Mouse (Mus musculus) forebrain, embryonic 16.5 days (tissue): ENCODE results near the gene Suco. TPM values are rescaled to one million over a fixed set of nuclear protein-coding genes. Genes with fewer than 3 reads are reported as not detected.

Experiments used
- ATAC-seq: fragments of 200-750 bp; cut with Nextera tagmentation; 2 replicates; pipeline ENCODE4 v1.8.0; 2017; ENCODE audit warnings: mild to moderate bottlenecking, moderate library complexity
- H3K27ac ChIP-seq: fragments of 300-500 bp; sonication (generic); 2 replicates; pipeline ENCODE4 v1.5.1; 2014; ENCODE audit warnings: low read length, control low read depth
- H3K27me3 ChIP-seq: fragments of 300-500 bp; sonication (generic); replicated peaks from 2 replicates; pipeline ENCODE4 v1.6.1; 2014; ENCODE audit warnings: low read length; ENCODE audit not compliant: control insufficient read depth, insufficient read depth
- H3K36me3 ChIP-seq: fragments of 300-500 bp; sonication (generic); 2 replicates; pipeline ENCODE4 v1.6.1; 2014; ENCODE audit not compliant: control insufficient read depth, insufficient read depth
- H3K4me1 ChIP-seq: fragments of 300-500 bp; sonication (generic); replicated peaks from 2 replicates; pipeline ENCODE4 v1.6.1; 2014; ENCODE audit warnings: low read length; ENCODE audit not compliant: control insufficient read depth, insufficient read depth
- H3K4me2 ChIP-seq: fragments of 300-500 bp; sonication (generic); 2 replicates; pipeline ENCODE4 v1.6.1; 2014; ENCODE audit warnings: mild to moderate bottlenecking, low read length, control low read depth
- H3K4me3 ChIP-seq: fragments of 300-500 bp; sonication (generic); replicated peaks from 2 replicates; pipeline ENCODE4 v1.5.1; 2014; ENCODE audit warnings: mild to moderate bottlenecking, low read length, control low read depth
- H3K9ac ChIP-seq: fragments of 300-500 bp; sonication (generic); replicated peaks from 2 replicates; pipeline ENCODE4 v1.6.1; 2014; ENCODE audit warnings: low read depth, low read length, control low read depth
- H3K9me3 ChIP-seq: fragments of 300-500 bp; sonication (generic); 2 replicates; pipeline ENCODE4 v1.6.1; 2016; ENCODE audit warnings: low read length; ENCODE audit not compliant: control insufficient read depth
- WGBS: fragments of 180-500 bp; shearing (Covaris S2); extraction: QIAGEN DNeasy Blood & Tissue Kit; methylation state at CpG from one replicate; pipeline ENCODE4 v1.1.7; 2014; 5-methylcytosine and 5-hydroxymethylcytosine counted together
- polyA plus RNA-seq: library from polyadenylated mRNA; unstranded; fragments of >200 nt; fragmentation: Nextera tagmentation; extraction: Ambion mirVana; gene quantifications from 2 replicates; pipeline ENCODE4 v1.2.1, GENCODE M21; 2015

Suco gene
- polyA plus RNA-seq, 1 experiment from 2014 or later = 19.4 TPM

DNA sequence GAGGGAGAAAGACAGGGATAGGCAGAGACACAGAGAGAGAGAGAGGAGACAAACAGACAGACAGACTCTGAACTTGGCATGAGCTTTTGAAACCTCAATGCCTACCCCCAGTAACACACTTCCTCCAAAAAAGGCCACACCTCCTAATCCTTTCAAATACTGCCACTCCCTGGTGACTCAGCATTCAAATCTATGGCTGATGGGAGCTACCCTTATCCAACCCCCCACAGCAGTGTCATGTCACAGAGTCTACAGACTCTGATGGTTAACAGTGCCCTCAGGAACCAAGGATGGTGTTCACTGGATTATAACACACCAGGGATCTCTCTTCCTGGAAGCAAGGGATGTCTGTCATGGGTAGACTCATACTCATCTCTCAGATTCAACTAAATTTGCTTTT, 76.7 kb downstream of the Suco start:
- H3K36me3 ChIP-seq = no peaks in the 10 kb centered on the region
- H3K27me3 ChIP-seq = no peaks in the 10 kb centered on the region
- no peak overlapping the region for H3K27ac ChIP-seq
- no peak for ATAC-seq
- no peak overlapping the region for H3K4me2 ChIP-seq
- no peak overlapping the region for H3K4me3 ChIP-seq
- H3K9me3 ChIP-seq = no peaks in the 10 kb centered on the region
- H3K9ac ChIP-seq = no peak overlapping the region
- no peaks in the 10 kb centered on the region for H3K4me1 ChIP-seq

DNA sequence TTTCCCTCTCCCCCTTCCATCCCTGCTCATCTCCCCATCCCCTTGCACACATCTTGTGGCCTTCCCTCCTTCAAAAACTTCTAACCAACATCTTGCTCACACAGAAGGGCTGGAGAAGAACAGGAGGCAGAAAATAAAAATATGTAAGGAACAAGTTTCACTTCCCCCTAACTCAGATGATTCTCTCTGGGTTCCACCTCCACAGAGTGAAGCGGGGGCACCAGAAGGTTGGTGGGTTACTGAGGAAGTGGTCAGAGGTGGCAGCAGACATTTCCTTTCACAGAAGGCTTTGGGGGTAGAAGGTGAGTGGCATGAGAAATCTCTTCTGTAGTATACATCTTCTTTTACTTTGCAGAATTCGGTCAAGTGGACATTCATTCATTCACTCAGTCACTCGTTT, 77.6 kb downstream of the Suco start:
- no peaks in the 10 kb centered on the region for H3K4me1 ChIP-seq
- no peak overlapping the region for H3K27ac ChIP-seq
- no peaks in the 10 kb centered on the region for H3K9me3 ChIP-seq
- H3K36me3 ChIP-seq = no peaks in the 10 kb centered on the region
- no peak overlapping the region for H3K4me2 ChIP-seq
- WGBS = 82% methylated on average over 3 of the region's 3 CpGs
- ATAC-seq = no peak
- no peak overlapping the region for H3K9ac ChIP-seq
- no peak overlapping the region for H3K4me3 ChIP-seq
- H3K27me3 ChIP-seq = no peaks in the 10 kb centered on the region

DNA sequence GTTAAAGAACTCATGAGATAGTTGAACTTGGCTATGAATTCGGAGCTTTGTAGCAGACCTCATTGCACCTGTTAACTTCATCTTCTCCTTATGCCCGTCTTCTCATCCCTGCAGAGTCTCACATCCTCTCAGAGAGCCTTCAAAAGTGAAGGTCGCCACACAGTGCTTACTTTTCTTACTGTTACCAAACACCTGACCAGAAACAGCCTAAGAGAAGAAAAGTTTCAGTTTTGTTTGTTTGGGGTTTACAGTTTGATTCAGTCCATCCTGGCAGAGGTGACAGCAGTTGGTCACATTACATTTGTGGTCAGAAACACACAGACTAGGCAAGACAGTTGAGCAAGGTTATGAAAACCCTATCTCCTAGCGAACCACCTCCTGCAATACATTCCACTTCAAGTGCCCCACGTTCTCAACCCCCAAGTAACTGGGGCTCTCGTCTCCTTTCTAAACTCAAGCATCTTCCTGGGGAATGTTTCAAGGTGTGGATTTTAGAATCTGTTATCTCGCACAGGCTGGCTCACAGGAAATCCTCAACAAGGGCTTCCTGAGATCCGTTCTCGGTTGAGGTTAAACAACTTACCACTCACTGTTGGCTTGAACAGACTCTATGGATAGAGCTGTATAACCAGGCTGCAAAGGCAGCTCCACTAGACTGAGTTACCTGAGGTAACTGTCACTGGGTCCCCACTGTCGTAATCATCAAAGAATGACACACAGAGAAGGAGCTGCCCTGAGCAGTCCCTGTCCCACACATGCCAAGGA, 81.9 kb downstream of the Suco start:
- no peaks in the 10 kb centered on the region for H3K4me1 ChIP-seq
- H3K4me3 ChIP-seq = no peak overlapping the region
- H3K27me3 ChIP-seq = no peaks in the 10 kb centered on the region
- no peaks in the 10 kb centered on the region for H3K9me3 ChIP-seq
- H3K4me2 ChIP-seq = no peak overlapping the region
- 91% methylated on average over 10 of the region's 10 CpGs for WGBS
- H3K9ac ChIP-seq = no peak overlapping the region
- no peak overlapping the region for H3K27ac ChIP-seq
- H3K36me3 ChIP-seq = no peaks in the 10 kb centered on the region
- ATAC-seq = no peak

GRCm38 (mm10) chr1:161793321-161793720, 83.2 kb downstream of the Suco start:
- Histone ChIP-seq H3K36me3 (no peaks in the 10 kb centered on the region), H3K27me3 (no peaks in the 10 kb centered on the region), H3K9me3 (no peaks in the 10 kb centered on the region), H3K4me1 (no peaks in the 10 kb centered on the region), H3K4me2 (no peak overlapping the region), H3K9ac (no peak overlapping the region), H3K4me3 (no peak overlapping the region), H3K27ac (no peak overlapping the region)
- no peak for ATAC-seq
- 87% methylated on average over 3 of the region's 3 CpGs for WGBS

GRCm38 (mm10) chr1:161792687-161792969, 83.9 kb downstream of the Suco start:
- no peaks in the 10 kb centered on the region for H3K4me1 ChIP-seq
- no peak overlapping the region for H3K4me3 ChIP-seq
- H3K36me3 ChIP-seq = no peaks in the 10 kb centered on the region
- no peak overlapping the region for H3K9ac ChIP-seq
- H3K27me3 ChIP-seq = no peaks in the 10 kb centered on the region
- no peak for ATAC-seq
- H3K9me3 ChIP-seq = no peaks in the 10 kb centered on the region
- no peak overlapping the region for H3K4me2 ChIP-seq
- no peak overlapping the region for H3K27ac ChIP-seq
- WGBS = 96% methylated on average over 4 of the region's 4 CpGs

GRCm38 (mm10) chr1:161791854-161792686, 84.4 kb downstream of the Suco start:
- no peaks in the 10 kb centered on the region for H3K27me3 ChIP-seq
- H3K9me3 ChIP-seq = no peaks in the 10 kb centered on the region
- H3K4me1 ChIP-seq = no peaks in the 10 kb centered on the region
- no peak overlapping the region for H3K4me2 ChIP-seq
- H3K9ac ChIP-seq = no peak overlapping the region
- H3K27ac ChIP-seq = no peak overlapping the region
- WGBS = 87% methylated on average over 8 of the region's 8 CpGs
- no peaks in the 10 kb centered on the region for H3K36me3 ChIP-seq
- H3K4me3 ChIP-seq = no peak overlapping the region
- ATAC-seq = no peak

DNA sequence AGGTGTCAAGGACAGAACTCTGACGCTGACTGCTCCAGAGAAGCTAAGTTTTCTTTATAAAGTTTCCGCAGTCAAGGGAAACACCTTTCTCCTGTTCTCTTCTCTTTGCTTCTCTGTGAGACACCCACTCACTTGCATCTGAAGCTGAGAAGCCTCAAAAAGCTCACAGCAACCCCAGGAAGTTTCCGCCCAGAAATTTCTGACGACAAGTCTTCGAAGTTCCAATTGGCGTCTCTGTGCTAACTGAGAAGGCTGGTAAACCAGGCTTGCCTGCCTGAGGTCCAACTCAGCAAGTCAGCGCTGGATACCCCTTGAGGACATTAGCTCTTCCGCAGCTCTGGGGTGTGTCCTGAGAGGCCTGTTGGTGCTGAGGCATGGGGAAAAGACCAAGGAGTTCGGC, 88.1 kb downstream of the Suco start, which contains the start of gene Fasl:
TSS of gene Fasl (minus strand) at position 157 of the 400 bp plus-strand sequence.
- no peak within 1 kb of the TSS for H3K27ac ChIP-seq
- no peak within 1 kb of the TSS for H3K4me3 ChIP-seq
- no peaks in the 10 kb centered on the region for H3K4me1 ChIP-seq
- H3K4me2 ChIP-seq = no peak within 1 kb of the TSS
- H3K9me3 ChIP-seq = no peaks in the 10 kb centered on the region
- WGBS = 92% methylated on average over 9 of the region's 9 CpGs
- no peaks in the 10 kb centered on the region for H3K36me3 ChIP-seq
- no peaks in the 10 kb centered on the region for H3K27me3 ChIP-seq
- no peak within 1 kb of the TSS for H3K9ac ChIP-seq
- no peak for ATAC-seq

GRCm38 (mm10) chr1:161782725-161783124, 93.8 kb downstream of the Suco start:
- Histone ChIP-seq H3K4me3 (no peak overlapping the region), H3K4me1 (no peaks in the 10 kb centered on the region), H3K9ac (no peak overlapping the region), H3K36me3 (no peaks in the 10 kb centered on the region), H3K4me2 (no peak overlapping the region), H3K9me3 (no peaks in the 10 kb centered on the region), H3K27ac (no peak overlapping the region), H3K27me3 (no peaks in the 10 kb centered on the region)
- WGBS = 81% methylated on average over 2 of the region's 2 CpGs
- no peak for ATAC-seq

GRCm38 (mm10) chr1:161781594-161781993, 94.9 kb downstream of the Suco start:
- H3K27ac ChIP-seq = no peak overlapping the region
- ATAC-seq = no peak
- H3K9ac ChIP-seq = no peak overlapping the region
- 93% methylated on average over 5 of the region's 5 CpGs for WGBS
- no peaks in the 10 kb centered on the region for H3K27me3 ChIP-seq
- H3K9me3 ChIP-seq = no peaks in the 10 kb centered on the region
- no peak overlapping the region for H3K4me2 ChIP-seq
- H3K36me3 ChIP-seq = no peaks in the 10 kb centered on the region
- no peaks in the 10 kb centered on the region for H3K4me1 ChIP-seq
- H3K4me3 ChIP-seq = no peak overlapping the region
